Mouse (Mus musculus) splenic B cell, adult 2 months (primary cell): ENCODE data around the gene Gm12790.
A peak's percentile ranks its signal among the peaks of the same experiment; 100 is the strongest.
"Not testable (repeated sequence)": the region's sequence is repeated elsewhere in the genome, so short reads cannot be mapped to it uniquely, and the experiment has no call there.

Experiments used
- DNase-seq: peaks from one replicate; pipeline ENCODE4 v3.0.0-alpha.2; 2011; ENCODE audit warnings: low read depth, low spot score
- H3K27me3 ChIP-seq: 2 replicates; pipeline ENCODE4 v1.6.1; 2012; ENCODE audit warnings: mild to moderate bottlenecking, low read length, moderate library complexity, mixed read lengths; ENCODE audit not compliant: control insufficient read depth, poor library complexity, insufficient read depth, severe bottlenecking
- H3K36me3 ChIP-seq: 2 replicates; pipeline ENCODE4 v1.6.1; 2012; ENCODE audit warnings: mild to moderate bottlenecking, low read length, moderate library complexity, mixed read lengths; ENCODE audit not compliant: control insufficient read depth, poor library complexity, insufficient read depth, severe bottlenecking

The Gm12790 gene

DNA sequence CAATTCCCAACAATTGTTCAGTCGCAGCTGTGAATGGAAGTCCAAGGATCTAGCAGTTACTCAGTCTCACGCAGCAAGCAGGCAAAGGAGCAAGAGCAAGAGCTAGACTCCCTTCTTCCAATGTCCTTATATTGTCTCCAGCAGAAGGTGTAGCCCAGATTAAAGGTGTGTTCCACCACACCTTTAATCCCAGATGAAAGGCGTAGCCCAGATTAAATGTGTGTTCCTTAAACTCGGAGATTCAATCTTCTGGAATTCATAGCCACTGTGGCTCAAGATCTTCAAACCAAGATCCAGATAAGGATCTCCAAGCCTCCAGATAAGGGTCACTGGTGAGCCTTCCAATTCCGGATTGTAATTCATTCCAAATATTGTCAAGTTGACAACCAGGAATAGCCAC lies at the start of gene Gm12790:
Gm12790 (minus strand) TSS at position 101 of the 400 bp plus-strand sequence.
- H3K36me3 ChIP-seq, DNase-seq, H3K27me3 ChIP-seq: not testable (repeated sequence)

DNA sequence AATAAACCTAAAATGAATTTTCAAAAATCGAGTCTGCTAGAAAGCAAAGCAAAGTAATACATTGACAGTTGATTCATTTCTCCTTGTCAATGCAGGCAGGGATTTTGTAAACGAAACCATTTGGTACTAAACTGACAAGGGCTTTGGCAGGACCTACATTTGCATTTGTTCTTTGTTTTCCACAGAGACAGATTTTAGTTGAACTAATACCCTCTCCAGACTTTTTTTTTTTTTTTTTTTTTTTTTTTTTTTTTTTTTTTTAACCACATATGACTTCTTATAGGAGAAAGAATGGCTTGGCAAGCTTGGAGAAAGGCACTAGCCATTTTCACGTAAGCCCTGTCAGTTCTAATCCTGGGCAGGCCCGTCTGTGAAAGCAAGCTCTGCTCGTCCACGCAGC lies 45.8 kb upstream of the Gm12790 start:
- DNase-seq, result no peak
- Histone ChIP-seq H3K36me3 (no peaks in the 10 kb centered on the region), H3K27me3 (no peaks in the 10 kb centered on the region)

DNA sequence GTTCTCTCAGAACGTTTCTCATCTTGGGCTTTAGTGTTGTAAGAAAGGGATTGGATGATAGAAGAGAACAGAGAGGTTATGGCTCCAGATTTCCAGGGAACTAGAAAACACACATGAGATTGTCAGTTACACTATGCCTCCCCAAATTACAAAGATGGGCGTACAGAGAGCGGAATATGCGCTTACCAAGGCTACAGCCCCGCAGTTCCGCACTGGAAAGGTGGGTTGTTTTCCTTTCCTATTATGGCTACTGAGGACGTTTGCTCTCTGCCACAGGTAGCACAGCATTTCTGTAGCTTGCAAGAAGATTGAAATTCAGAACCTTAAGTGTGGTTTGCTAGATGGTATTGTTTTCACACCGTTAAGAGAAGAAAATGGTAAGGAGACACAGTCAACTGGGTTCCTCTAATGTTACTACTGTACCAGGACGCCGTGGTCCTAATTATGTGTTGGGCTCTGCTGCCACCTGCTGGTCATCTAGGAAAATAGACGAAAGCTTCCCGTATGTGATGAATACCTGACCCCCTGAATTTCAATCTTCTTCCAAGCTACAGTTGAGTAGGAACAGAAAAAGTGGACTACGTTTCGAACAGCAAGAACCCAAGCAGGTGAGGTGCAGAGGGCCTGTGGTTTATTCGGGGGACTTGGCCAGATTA lies 17.5 kb upstream of the Gm12790 start:
- Histone ChIP-seq H3K36me3 (no peaks in the 10 kb centered on the region), H3K27me3 (no peaks in the 10 kb centered on the region)
- DNase-seq, result peak; percentile 59

GRCm38 (mm10) chr4:101997426-101997825 lies 16.6 kb upstream of the Gm12790 start:
- no peak for DNase-seq
- Histone ChIP-seq H3K36me3 (no peaks in the 10 kb centered on the region), H3K27me3 (no peaks in the 10 kb centered on the region)

DNA sequence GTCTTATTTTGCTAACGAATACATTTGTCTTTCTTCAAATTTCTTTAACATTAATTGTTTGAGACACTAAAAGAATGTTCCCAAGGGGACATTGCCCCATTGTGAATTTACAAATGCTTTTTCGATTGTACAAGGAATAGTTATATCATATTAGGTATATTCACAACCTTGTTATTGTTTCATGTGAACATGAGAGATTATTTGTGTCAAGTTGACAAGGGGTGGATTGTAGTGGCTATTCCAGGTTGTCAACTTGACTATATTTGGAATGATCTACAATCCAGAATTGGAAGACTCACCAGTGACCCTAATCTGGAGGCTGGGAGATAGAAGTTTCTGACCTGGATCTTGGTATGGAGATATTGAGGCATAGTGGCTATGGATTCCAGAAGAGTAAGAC lies 5.5 kb upstream of the Gm12790 start, which contains the start of gene Gm12789:
Gm12789 (plus strand) TSS at position 301 of the 400 bp plus-strand sequence.
- not testable (repeated sequence) for H3K36me3 ChIP-seq, H3K27me3 ChIP-seq

GRCm38 (mm10) chr4:101985678-101986077 lies 4.8 kb upstream of the Gm12790 start:
- DNase-seq, result no peak
- Histone ChIP-seq H3K27me3 (no peaks in the 10 kb centered on the region), H3K36me3 (no peaks in the 10 kb centered on the region)

More for the DNA sequence above, 5.5 kb upstream of the Gm12790 start, which contains the start of gene Gm12789:
- DNase-seq, result not testable (repeated sequence)

DNA sequence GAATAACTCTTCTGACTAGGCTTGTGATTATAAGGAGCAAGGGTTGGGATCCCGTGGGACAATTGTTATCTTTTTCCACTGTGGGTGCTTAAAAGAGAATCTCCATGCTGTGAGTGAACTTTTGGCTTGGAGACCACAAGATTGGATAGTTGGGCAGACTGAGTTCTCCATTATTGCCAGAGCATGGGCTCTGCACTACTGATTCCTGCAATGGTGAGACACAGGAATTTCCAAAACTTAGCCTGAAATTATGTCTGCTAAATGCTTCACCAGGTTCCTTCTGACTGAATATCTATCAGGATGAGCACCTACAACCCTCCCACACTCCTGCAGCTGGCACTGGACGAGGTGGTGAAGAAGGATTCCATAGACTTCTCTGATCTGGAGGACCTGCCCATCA lies 40.7 kb downstream of the Gm12790 start, which contains the start of gene Gm12794:
Gm12794 (plus strand) TSS at position 301 of the 400 bp plus-strand sequence.
- H3K36me3 ChIP-seq, DNase-seq, H3K27me3 ChIP-seq: not testable (repeated sequence)
